Mouse (Mus musculus) brown adipose tissue, adult 24 weeks (tissue): ENCODE measurements around the gene Cux1. TPM values are rescaled to one million over a fixed set of nuclear protein-coding genes. Genes with fewer than 3 reads are reported as not detected.

Source experiments
- H3K27ac ChIP-seq: fragments of 200-500 bp; replicated peaks from 2 replicates; pipeline ENCODE4 v1.5.1; 2012; ENCODE audit warnings: low read depth, mild to moderate bottlenecking, low read length
- H3K4me1 ChIP-seq: fragments of 200-500 bp; 2 replicates; pipeline ENCODE4 v1.6.1; 2012; ENCODE audit warnings: low read length, mixed read lengths; ENCODE audit not compliant: control insufficient read depth, insufficient read depth, insufficient read length
- H3K4me3 ChIP-seq: fragments of 200-500 bp; 2 replicates; pipeline ENCODE4 v1.5.1; 2012; ENCODE audit warnings: low read depth, mild to moderate bottlenecking, low read length, moderate library complexity; ENCODE audit not compliant: insufficient read depth
- polyA plus RNA-seq: library from polyadenylated mRNA; stranded (reverse); fragments of >200 nt; gene quantifications from 2 replicates; pipeline ENCODE4 v1.2.4, GENCODE M21; 2012; ENCODE audit not compliant: missing spikeins, insufficient read depth, insufficient read length

Gene Cux1
- polyA plus RNA-seq, 1 experiment: 45.7 TPM

- Histone ChIP-seq H3K4me3 (no peak overlapping the region), H3K27ac (no peak overlapping the region), H3K4me1 (peaks cover 25% of the 10 kb centered on the region)
Observed at GRCm38 (mm10) chr5:136535204-136535603, 32.1 kb downstream of the Cux1 start.

GRCm38 (mm10) chr5:136533371-136534276 lies 33.7 kb downstream of the Cux1 start:
- Histone ChIP-seq H3K4me3 (no peak overlapping the region), H3K27ac (no peak overlapping the region), H3K4me1 (peaks cover 25% of the 10 kb centered on the region)

- peaks cover 25% of the 10 kb centered on the region for H3K4me1 ChIP-seq
Observed at GRCm38 (mm10) chr5:136531674-136532365, 35.5 kb downstream of the Cux1 start.

GRCm38 (mm10) chr5:136530931-136531330 lies 36.4 kb downstream of the Cux1 start:
- peaks cover 25% of the 10 kb centered on the region for H3K4me1 ChIP-seq
- H3K27ac ChIP-seq: no peak overlapping the region
- no peak overlapping the region for H3K4me3 ChIP-seq

More at GRCm38 (mm10) chr5:136531674-136532365, 35.5 kb downstream of the Cux1 start:
- H3K4me3 ChIP-seq: no peak overlapping the region
- no peak overlapping the region for H3K27ac ChIP-seq

- H3K27ac ChIP-seq: no peak overlapping the region
- peaks cover 22% of the 10 kb centered on the region for H3K4me1 ChIP-seq
- H3K4me3 ChIP-seq: no peak overlapping the region
Observed at GRCm38 (mm10) chr5:136529165-136529564, 38.1 kb downstream of the Cux1 start.

GRCm38 (mm10) chr5:136527871-136528270 lies 39.4 kb downstream of the Cux1 start:
- Histone ChIP-seq H3K4me1 (peaks cover 21% of the 10 kb centered on the region), H3K27ac (no peak overlapping the region), H3K4me3 (no peak overlapping the region)

GRCm38 (mm10) chr5:136526545-136526909 lies 40.8 kb downstream of the Cux1 start:
- Histone ChIP-seq H3K4me3 (no peak overlapping the region), H3K27ac (no peak overlapping the region), H3K4me1 (peaks cover 16% of the 10 kb centered on the region)

GRCm38 (mm10) chr5:136525896-136526544 lies 41.3 kb downstream of the Cux1 start:
- Histone ChIP-seq H3K27ac (no peak overlapping the region), H3K4me1 (peaks cover 12% of the 10 kb centered on the region), H3K4me3 (no peak overlapping the region)

GRCm38 (mm10) chr5:136522843-136523463 lies 44.3 kb downstream of the Cux1 start:
- H3K4me1 ChIP-seq: peaks cover 12% of the 10 kb centered on the region
- no peak overlapping the region for H3K4me3 ChIP-seq
- H3K27ac ChIP-seq: peak overlapping the region; percentile 20; the same call in 1 of the 2 replicates

- Histone ChIP-seq H3K27ac (no peak overlapping the region), H3K4me3 (no peak overlapping the region), H3K4me1 (peaks cover 12% of the 10 kb centered on the region)
Observed at GRCm38 (mm10) chr5:136521656-136522055, 45.6 kb downstream of the Cux1 start.

- Histone ChIP-seq H3K27ac (0 out of 2 replicates have a peak overlapping the region, but pooled peaks have one; percentile 13), H3K4me3 (no peak overlapping the region), H3K4me1 (peaks cover 18% of the 10 kb centered on the region)
Observed at GRCm38 (mm10) chr5:136518648-136519437, 48.4 kb downstream of the Cux1 start.

GRCm38 (mm10) chr5:136517510-136517909 lies 49.8 kb downstream of the Cux1 start:
- Histone ChIP-seq H3K4me1 (peaks cover 11% of the 10 kb centered on the region), H3K27ac (no peak overlapping the region), H3K4me3 (no peak overlapping the region)

- H3K4me1 ChIP-seq: peaks cover 9% of the 10 kb centered on the region; the same call in 1 of the 2 replicates
- no peak overlapping the region for H3K4me3 ChIP-seq
- H3K27ac ChIP-seq: no peak overlapping the region
Observed at GRCm38 (mm10) chr5:136516593-136516992, 50.7 kb downstream of the Cux1 start.

GRCm38 (mm10) chr5:136514049-136514677 lies 53.1 kb downstream of the Cux1 start:
- Histone ChIP-seq H3K4me1 (peaks cover 9% of the 10 kb centered on the region; the same call in 1 of the 2 replicates), H3K27ac (no peak overlapping the region), H3K4me3 (no peak overlapping the region)
